Mouse (Mus musculus): ENCODE results near the gene Ccdc57.
"Not testable (repeated sequence)": the region's sequence is repeated elsewhere in the genome, so short reads cannot be mapped to it uniquely, and the experiment has no call there.

Gene Ccdc57

DNA sequence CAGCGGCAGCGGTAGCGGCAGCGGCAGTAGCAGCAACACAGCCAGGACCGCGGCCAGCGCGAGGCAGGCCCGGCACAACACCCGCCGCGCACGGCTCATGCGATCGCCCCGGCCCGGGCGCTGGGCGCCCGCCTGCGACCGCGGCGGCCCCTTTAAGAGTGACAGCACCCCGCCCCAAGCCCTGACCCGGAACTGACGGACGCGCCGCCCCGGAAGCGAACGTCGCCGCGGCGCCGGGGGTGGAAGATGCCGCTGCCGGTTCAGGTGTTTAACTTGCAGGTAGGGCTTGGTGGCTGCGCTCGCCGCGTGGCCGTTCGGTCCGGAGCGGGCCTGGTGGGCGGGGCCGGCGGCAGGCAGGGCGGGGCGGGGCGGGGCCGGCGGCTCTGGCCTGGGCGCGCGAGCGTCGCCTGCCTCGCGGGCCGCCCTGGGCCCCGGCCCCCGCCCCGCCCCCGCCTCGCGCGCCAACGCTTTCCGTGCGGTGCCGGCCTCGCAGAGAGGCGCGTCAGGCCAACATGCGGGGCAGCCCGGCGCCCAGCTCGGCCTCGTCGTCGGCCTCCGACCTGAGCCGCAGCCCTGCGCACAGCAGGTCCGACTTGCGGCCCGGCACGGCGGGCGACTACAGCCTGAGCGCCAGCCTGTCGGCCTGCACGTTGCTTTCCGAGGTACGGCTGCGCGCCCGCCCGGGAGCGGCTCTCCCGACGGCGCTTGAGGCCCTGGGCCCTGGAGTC lies 148.4 kb downstream of the Ccdc57 start, which contains the start of the genes Rfng and Gps1:
Gene Rfng (minus strand): TSS at position 144 of the 728 bp plus-strand sequence.
Gene Gps1 (plus strand): TSS at position 209 of the 728 bp plus-strand sequence.
- DNase-seq (ENCODE audit: low read depth) = no peak

DNA sequence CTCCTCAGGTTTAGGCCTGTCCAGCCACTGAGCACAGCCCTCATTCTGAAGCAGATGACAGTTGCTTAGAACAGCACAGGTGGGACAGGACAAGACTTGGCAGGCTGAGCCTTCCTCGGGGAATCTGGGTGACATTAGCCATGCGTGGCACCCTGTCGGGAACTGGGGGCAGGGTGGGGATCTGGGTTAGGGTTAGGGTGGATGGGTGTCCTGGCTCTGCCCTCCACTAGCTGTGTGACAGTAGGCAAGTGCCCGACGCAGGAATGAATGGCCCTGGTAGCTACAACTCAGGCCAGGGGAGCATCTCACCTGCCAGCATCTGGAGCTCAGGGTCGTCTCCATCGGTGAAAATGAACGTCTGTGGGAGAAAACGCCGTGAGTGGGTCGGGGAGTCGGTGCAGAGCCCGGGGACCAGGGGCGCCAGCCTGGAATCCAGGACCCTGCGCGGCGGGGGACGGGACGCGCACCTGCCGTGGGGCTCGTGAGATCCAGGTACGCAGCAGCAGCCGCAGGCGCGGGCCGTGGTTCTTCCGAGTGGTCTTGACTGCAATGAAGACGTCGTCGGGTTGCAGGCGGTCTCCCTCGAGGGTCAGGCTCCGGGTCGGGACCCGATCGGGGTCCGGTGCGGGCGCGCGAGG lies 149.1 kb downstream of the Ccdc57 start:
- no peak for DNase-seq (ENCODE audit: low read depth)

DNA sequence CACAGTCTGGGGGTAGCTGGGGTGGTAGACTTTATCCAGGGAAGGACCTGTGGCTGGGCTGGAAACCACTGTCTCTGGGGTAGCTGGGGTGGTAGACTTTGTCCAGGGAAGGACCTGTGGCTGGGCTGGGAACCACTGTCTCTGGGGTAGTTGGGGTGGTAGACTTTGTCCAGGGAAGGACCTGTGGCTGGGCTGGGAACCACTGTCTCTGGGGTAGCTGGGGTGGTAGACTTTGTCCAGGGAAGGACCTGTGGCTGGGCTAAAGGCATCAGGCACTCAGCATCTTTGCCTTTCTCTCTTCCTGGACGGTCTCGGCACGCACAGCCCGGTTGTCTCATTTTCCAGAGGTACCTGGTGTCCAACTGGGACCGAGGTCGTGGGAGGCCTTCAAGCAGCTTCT lies 151.3 kb downstream of the Ccdc57 start:
- not testable (repeated sequence) for DNase-seq (ENCODE audit: low read depth)

DNA sequence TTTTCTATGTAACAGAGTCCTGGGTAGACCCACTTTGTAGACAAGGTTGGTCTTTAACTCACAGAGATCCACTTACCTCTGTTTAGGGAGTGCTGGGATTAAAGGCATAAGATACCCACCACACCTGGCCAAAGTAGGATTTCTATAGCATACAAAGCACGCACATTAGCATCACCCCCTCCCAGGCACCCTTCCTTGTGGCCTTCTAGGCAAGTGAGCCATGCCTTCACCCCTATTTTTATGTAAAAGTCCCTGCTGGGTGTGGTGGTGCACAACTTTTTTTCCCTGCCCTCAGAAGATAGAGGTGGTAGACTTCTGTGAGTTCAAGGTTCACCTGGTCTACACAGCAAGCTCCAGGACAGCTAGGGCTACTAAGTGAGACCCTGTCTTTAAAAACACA lies 152.8 kb downstream of the Ccdc57 start:
- no peak for DNase-seq (ENCODE audit: low read depth)

DNA sequence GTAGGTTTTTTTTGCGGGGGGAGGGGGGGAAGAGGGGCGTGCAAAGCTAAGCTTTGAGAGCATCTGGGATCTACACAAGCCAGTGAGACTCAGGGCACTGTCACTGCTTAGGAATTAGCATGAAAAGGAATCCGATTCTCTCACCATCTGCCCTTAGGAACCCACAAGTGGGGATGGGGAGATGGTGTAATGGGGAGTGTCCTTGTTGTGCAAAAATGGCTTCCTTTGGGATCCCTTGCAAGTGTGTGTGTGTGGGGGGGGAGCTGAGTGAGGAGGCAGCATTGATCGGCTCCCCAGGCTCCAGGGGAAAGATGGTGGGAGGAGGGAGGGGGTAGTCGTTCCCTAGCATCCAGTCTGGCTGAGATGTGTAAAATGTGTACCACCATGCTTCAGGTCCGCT lies 155.5 kb downstream of the Ccdc57 start:
- DNase-seq (ENCODE audit: low read depth) = no peak

Measured in c-Kit-positive CD71-negative TER-119-negative erythroid progenitor cells, embryonic 14.5 days (primary cell).